Mouse (Mus musculus) Patski (cell line): ENCODE data around the gene Cdc34. TPM values are rescaled to one million over a fixed set of nuclear protein-coding genes. Genes with fewer than 3 reads are reported as not detected.
A peak's percentile ranks its signal among the peaks of the same experiment; 100 is the strongest.

Experiments
- ATAC-seq: fragments of 100-300 bp; one replicate; pipeline ENCODE4 v1.8.0; 2021
- CTCF ChIA-PET: fragments of 350-600 bp; sonication (Branson Sonifier 250); formaldehyde crosslinking; loops from one replicate; lab custom pipeline; 2022; ENCODE audit warnings: inconsistent platforms; lab: Charles Lee
- POLR2A ChIA-PET: fragments of 350-600 bp; sonication (Branson Sonifier 250); formaldehyde crosslinking; loops from one replicate; lab custom pipeline; 2022; ENCODE audit warnings: antibody characterized with exemption, inconsistent platforms; lab: Charles Lee
- DNase-seq: peaks from one replicate; pipeline ENCODE4 v3.0.0-alpha.2; 2011; ENCODE audit warnings: low read depth, low spot score
- H3K27me3 ChIP-seq: fragments of 371-371 bp; one replicate; pipeline ENCODE4 v1.5.1; 2021
- CTCF ChIP-seq: fragments of 100-300 bp; IDR thresholded peaks from one replicate; pipeline ENCODE4 v1.5.1; 2021
- in situ Hi-C: fragments of 300-500 bp; cut with MboI; formaldehyde crosslinking; loops from 3 replicates; pipeline ENCODE4 v1.11.1; 2018; ENCODE audit warnings: low pct_unique_long_range_greater_than_20kb, mixed read lengths
- polyA plus RNA-seq: library from polyadenylated mRNA; unstranded; gene quantifications from one replicate; pipeline ENCODE4 v1.2.3, GENCODE M21; 2021

Cdc34 gene
- polyA plus RNA-seq, 1 experiment from 2014 or later: 72.2 TPM

DNA sequence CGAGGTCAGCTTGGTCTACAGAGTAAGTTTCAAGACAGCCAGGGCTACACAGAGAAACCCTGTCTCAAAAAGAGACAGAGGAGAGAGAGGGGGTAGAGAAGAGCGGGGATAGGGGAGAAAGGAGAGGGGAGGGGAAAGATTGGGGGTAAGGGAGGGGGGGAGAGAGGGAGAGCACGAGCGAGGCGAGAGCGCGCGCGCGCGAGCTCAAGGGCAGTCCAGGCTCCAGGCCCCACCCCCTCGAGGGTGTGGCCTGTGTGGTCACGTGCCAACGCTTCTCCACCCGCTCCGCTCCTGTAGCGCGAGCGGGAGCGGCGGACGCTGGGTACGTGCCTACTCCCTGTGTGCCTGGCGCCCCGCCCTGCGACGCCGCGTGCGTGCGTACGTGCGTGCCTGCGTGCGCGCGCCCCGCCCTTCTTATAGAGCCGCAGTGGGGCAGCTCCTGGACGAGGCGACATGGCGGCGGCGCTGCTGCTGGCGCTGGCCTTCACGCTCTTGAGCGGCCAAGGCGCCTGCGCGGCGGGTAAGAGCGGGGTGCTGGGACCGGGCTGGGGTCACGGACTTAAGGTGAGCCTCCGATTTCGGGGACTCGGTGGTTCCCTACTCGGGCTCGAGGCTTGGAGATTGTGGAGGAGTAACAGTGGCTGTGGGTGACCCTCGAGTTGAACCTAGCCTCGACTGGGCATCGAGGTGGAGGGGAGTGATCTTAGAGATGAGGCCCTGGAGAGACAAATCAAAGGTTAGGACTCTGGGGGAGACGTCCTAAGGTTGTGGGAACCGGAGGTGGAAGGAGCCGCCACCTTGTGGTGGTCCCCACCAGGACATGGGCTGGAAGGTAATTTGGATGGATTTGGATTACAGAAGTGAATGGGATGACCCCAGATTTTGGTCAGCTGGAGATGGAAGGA, 22.3 kb downstream of the Cdc34 start, which contains the start of gene Bsg:
Gene Bsg (plus strand): TSS at position 427 of the 905 bp plus-strand sequence.
- ChIA-PET POLR2A (interaction anchor here (0.6 to 2.1 kb wide), 6 partner anchors 11 to 98 kb away, joined by 3 to 9 read pairs (median 4); partner anchors contain the start of gene Cdc34), CTCF (interaction anchor here (0.8 to 3.8 kb wide), 3 partner anchors 11 to 29 kb away, joined by 3 to 15 read pairs (median 3); no protein-coding TSS in a partner anchor)
- in situ Hi-C loops: no loop called here
- no peaks in the 10 kb centered on the region for H3K27me3 ChIP-seq
- ATAC-seq (peak; percentile 89), DNase-seq (peak; percentile 76)
- no peak for TF ChIP-seq CTCF

DNA sequence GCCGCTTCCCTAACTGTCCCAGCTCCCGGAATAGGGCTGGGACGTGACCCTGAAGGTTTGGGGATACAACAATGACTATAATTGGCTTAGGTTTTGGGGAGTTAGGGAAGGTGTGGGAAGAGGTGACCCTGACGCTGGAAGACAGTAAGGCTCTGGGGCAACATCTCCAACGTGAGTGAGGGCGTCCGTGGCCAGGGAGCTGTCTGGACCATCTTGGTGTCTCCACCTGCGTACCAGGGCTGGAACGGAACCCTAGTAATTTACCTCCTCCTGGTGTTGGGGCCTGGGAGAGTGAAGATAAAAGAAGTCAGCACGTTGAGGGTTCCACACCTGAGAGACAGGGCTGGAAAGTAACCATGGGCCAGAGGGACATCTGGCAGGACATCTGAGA, 23.0 kb downstream of the Cdc34 start:
- ChIA-PET CTCF (interaction anchor here (1.0 to 3.8 kb wide), 3 partner anchors 11 to 75 kb away, joined by 3 to 15 read pairs (median 4); no protein-coding TSS in a partner anchor), POLR2A (interaction anchor here (1.3 to 2.1 kb wide), 3 partner anchors 10 to 23 kb away, joined by 3 to 9 read pairs (median 4); partner anchors contain the start of gene Cdc34)
- ATAC-seq (no peak), DNase-seq (no peak)
- no peaks in the 10 kb centered on the region for H3K27me3 ChIP-seq
- TF ChIP-seq CTCF: no peak
- in situ Hi-C loops: no loop called here

DNA sequence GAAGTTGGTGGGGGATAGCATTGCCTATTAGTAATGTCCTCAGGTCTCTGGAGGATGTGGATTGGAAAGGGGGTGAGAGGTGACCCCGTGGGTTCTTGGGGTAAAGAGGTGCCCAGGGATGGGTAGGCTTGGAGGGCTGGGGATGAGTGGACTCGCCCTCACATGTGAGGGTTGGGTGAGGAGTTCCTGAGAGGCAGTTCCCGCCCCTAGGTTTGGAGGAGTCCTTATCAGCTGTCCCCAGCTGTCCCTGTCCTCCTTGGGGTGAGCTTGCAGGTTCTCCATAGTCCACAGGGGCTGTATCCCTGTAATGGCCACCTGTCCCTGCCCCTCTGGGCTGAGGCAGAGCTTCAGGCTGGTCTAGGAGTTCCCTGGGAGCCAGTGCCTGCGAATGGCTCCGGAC, 24.0 kb downstream of the Cdc34 start:
- in situ Hi-C loops: no loop called here

DNA sequence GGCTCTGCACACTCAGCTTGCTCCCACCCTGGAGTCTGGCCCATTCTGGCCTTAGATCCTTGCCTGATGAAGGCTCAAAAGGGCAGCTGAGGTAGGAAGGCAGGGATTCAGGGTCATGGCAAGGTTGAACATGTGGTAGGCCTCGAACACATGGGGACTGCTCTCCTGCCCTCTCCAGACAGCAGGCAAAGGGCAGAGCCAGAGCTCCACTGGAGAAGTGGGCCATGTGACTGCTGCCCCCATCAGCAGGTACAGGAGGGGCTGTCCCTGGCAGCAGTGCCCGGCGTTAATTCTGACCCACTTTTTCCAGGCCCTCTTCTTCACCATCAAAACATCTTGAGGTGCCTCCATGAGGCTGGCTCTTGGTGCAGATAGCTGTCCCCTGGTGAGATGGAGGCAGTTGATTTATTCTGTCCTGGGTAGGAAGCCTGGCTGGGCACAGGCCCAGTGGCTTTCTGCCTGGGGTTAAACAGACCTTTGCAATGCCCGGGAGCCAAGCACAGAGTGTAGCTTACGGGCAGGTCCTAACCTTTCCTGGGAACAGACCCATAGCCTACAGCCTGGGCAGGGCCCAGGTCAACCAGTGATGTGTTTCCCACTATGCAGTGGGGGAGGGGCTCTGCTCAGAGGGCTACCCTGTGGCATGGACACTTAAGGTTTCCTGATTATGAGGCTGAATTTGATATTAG, 24.6 kb downstream of the Cdc34 start:
- in situ Hi-C loops: no loop called here

More for the DNA sequence above, 24.0 kb downstream of the Cdc34 start:
- ChIA-PET POLR2A (interaction anchor here (1.5 kb wide), 1 partner anchor 9 kb away, joined by 4 read pairs; no protein-coding TSS in a partner anchor), CTCF (interaction anchor here (1.0 to 3.8 kb wide), 3 partner anchors 10 to 74 kb away, joined by 3 to 15 read pairs (median 4); no protein-coding TSS in a partner anchor)
- no peaks in the 10 kb centered on the region for H3K27me3 ChIP-seq
- DNase-seq (no peak), ATAC-seq (no peak)
- no peak for TF ChIP-seq CTCF

DNA sequence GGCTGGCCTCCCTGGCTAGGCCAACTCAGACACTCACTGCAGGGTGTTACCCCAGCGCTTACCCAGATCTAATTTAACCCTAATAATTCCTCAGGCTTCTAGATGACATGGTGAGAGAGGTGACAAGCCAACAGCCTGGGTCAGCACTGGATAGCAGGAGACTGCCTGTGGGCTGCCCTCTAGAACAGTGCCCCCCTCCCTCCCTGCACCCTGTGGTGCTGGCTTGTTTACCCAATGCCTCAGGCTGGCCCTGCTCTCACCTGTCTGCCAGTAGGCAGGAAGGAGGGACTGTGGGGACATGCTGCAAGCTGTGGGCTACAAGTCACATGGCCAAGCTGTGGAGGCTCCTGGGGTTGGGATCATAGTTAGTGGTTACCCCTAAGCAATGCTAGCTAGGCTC, 25.2 kb downstream of the Cdc34 start:
- in situ Hi-C loops: no loop called here
- TF ChIP-seq CTCF: no peak
- POLR2A ChIA-PET: interaction anchor here (1.5 kb wide), 1 partner anchor 8 kb away, joined by 4 read pairs; no protein-coding TSS in a partner anchor
- ATAC-seq: no peak
- CTCF ChIA-PET: no interaction called here
- no peaks in the 10 kb centered on the region for H3K27me3 ChIP-seq
- DNase-seq: no peak

More for the DNA sequence above, 24.6 kb downstream of the Cdc34 start:
- H3K27me3 ChIP-seq: no peaks in the 10 kb centered on the region
- TF ChIP-seq CTCF: no peak
- DNase-seq (no peak), ATAC-seq (no peak)
- ChIA-PET CTCF (interaction anchor here (1.2 to 3.8 kb wide), 2 partner anchors 11 to 13 kb away, joined by 3 to 15 read pairs; no protein-coding TSS in a partner anchor), POLR2A (interaction anchor here (1.5 kb wide), 1 partner anchor 8 kb away, joined by 4 read pairs; no protein-coding TSS in a partner anchor)

DNA sequence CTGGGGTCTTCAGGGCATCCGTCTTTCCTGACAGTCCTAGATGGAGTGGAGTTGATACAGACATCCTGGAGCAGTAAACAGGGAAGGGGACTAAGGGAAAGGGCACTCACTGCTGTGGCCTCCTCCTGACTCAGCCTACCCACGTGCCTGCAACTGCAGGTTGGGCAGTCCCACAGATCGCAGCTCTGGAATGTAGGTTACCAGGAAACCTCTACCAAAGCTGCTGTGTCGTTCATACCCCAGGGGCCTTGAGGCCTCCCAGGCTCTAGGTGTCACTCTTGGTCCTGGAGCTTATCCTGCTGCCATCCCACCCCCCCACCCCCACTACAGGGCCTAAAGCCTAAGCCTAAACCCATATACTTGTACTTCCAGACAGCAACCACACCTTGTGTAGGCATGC, 25.8 kb downstream of the Cdc34 start:
- TF ChIP-seq CTCF: no peak
- in situ Hi-C loops: no loop called here
- POLR2A ChIA-PET: no interaction called here
- DNase-seq (no peak), ATAC-seq (peak; percentile 33)
- CTCF ChIA-PET: no interaction called here
- no peaks in the 10 kb centered on the region for H3K27me3 ChIP-seq

DNA sequence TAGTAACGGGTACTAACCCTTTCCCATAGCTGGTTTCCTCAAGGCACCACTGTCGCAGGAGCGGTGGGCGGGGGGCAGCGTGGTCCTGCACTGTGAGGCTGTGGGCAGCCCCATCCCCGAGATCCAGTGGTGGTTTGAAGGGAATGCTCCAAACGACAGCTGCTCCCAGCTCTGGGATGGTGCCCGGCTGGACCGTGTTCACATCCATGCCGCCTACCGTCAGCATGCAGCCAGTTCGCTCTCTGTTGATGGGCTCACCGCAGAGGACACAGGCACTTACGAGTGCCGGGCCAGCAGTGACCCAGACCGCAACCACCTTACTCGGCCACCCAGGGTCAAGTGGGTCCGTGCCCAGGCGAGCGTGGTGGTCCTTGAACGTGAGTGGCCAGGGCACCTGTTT, 26.7 kb downstream of the Cdc34 start:
- TF ChIP-seq CTCF: no peak
- in situ Hi-C loops: no loop called here
- ChIA-PET POLR2A (no interaction called here), CTCF (no interaction called here)
- ATAC-seq (no peak), DNase-seq (no peak)
- no peaks in the 10 kb centered on the region for H3K27me3 ChIP-seq

DNA sequence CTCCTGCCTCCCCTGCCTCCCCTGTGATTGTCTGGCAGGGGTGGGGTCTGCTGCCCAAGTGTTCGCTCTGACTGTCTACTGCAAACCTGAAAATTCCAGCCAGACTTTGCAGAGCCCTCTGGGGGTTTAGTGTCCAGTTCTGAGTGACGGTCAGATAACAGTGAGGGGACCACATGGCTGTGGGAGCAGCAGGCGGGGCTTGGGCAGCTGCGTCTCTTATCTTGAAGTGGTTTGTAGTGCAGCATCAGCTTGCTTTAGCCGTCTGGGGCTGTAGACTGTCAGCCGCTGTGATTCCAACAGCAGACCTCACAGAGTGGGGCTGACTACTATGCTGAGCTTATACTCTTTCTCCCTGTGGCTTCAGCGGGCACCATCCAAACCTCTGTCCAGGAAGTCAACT, 27.3 kb downstream of the Cdc34 start:
- ChIA-PET CTCF (interaction anchor here (1.2 kb wide), 1 partner anchor 9 kb away, joined by 3 read pairs; no protein-coding TSS in a partner anchor), POLR2A (no interaction called here)
- no peaks in the 10 kb centered on the region for H3K27me3 ChIP-seq
- in situ Hi-C loops: no loop called here
- no peak for TF ChIP-seq CTCF
- no peak for DNase-seq
- ATAC-seq: no peak

DNA sequence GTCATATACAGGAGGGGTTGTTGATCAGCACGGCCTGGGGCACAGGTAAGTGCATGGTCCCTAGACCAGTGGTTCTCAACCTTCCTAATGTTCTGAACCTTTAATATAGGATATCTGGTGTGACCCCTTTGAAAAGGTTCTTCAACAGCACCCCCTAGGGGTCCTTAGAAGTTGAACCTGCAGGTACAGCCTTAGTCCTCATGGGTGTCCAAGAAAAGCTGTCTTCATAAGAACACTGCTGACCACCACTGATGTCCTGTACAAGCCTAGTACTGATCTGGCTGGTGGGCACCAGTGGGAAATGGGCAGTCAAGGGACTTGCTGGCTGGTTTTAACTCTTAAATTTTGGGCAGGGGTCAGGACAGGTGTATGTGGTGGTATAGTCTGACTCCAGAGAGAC, 30.0 kb downstream of the Cdc34 start:
- DNase-seq (no peak), ATAC-seq (no peak)
- no peaks in the 10 kb centered on the region for H3K27me3 ChIP-seq
- ChIA-PET CTCF (interaction anchor here (0.7 to 1.0 kb wide), 2 partner anchors 12 to 21 kb away, joined by 3 read pairs; no protein-coding TSS in a partner anchor), POLR2A (no interaction called here)
- in situ Hi-C loops: no loop called here
- no peak for TF ChIP-seq CTCF
